Mouse (Mus musculus) hindbrain, embryonic 14.5 days (tissue): ENCODE measurements around the gene Lmntd1. TPM values are rescaled to one million over a fixed set of nuclear protein-coding genes. Genes with fewer than 3 reads are reported as not detected.

ENCODE experiments used
- ATAC-seq: fragments of 200-750 bp; cut with Nextera tagmentation; 2 replicates; pipeline ENCODE4 v1.8.0; 2017; ENCODE audit warnings: moderate number of reproducible peaks, mild to moderate bottlenecking, moderate TSS enrichment, moderate library complexity; ENCODE audit not compliant: low FRiP score
- DNase-seq: peaks from one replicate; pipeline ENCODE4 v3.0.0-alpha.2; 2015; ENCODE audit warnings: low spot score
- H3K27ac ChIP-seq: fragments of 300-500 bp; sonication (generic); 2 replicates; pipeline ENCODE4 v1.5.1; 2014; ENCODE audit warnings: mild to moderate bottlenecking, moderate library complexity
- H3K27me3 ChIP-seq: fragments of 300-500 bp; sonication (generic); 2 replicates; pipeline ENCODE4 v1.6.1; 2014; ENCODE audit warnings: mild to moderate bottlenecking, low read length, mixed read lengths; ENCODE audit not compliant: control insufficient read depth, insufficient read depth
- H3K36me3 ChIP-seq: fragments of 300-500 bp; sonication (generic); replicated peaks from 2 replicates; pipeline ENCODE4 v1.6.1; 2014; ENCODE audit not compliant: control insufficient read depth, insufficient read depth
- H3K4me1 ChIP-seq: fragments of 300-500 bp; sonication (generic); replicated peaks from 2 replicates; pipeline ENCODE4 v1.6.1; 2014; ENCODE audit warnings: antibody characterized with exemption, low read length, mixed read lengths; ENCODE audit not compliant: control insufficient read depth, insufficient read depth
- H3K4me2 ChIP-seq: fragments of 300-500 bp; sonication (generic); replicated peaks from 2 replicates; pipeline ENCODE4 v1.6.1; 2014; ENCODE audit warnings: mild to moderate bottlenecking, moderate library complexity
- H3K4me3 ChIP-seq: fragments of 300-500 bp; sonication (generic); replicated peaks from 2 replicates; pipeline ENCODE4 v1.5.1; 2014; ENCODE audit warnings: mild to moderate bottlenecking, low read length
- H3K9ac ChIP-seq: fragments of 300-500 bp; sonication (generic); 2 replicates; pipeline ENCODE4 v1.6.1; 2014
- H3K9me3 ChIP-seq: fragments of 300-500 bp; sonication (generic); 2 replicates; pipeline ENCODE4 v1.6.1; 2016; ENCODE audit warnings: low read length; ENCODE audit not compliant: control insufficient read depth
- WGBS: fragments of 180-500 bp; shearing (Covaris S2); extraction: QIAGEN DNeasy Blood & Tissue Kit; methylation state at CpG from one replicate; pipeline ENCODE4 v1.1.7; 2014; 5-methylcytosine and 5-hydroxymethylcytosine counted together
- polyA plus RNA-seq: library from polyadenylated mRNA; unstranded; fragments of >200 nt; fragmentation: Nextera tagmentation; extraction: Ambion mirVana; gene quantifications from 2 replicates; pipeline ENCODE4 v1.2.1, GENCODE M21; 2014

Lmntd1 gene
- polyA plus RNA-seq, 1 experiment from 2014 or later, result 1.3 TPM

- Histone ChIP-seq H3K27ac (no peak overlapping the region), H3K4me3 (no peak overlapping the region), H3K9me3 (no peaks in the 10 kb centered on the region), H3K4me1 (no peaks in the 10 kb centered on the region), H3K27me3 (no peaks in the 10 kb centered on the region), H3K36me3 (no peaks in the 10 kb centered on the region), H3K4me2 (no peak overlapping the region), H3K9ac (no peak overlapping the region)
- DNase-seq (no peak), ATAC-seq (no peak)
- WGBS, result 69% methylated on average over 5 of the region's 5 CpGs
Observed at GRCm38 (mm10) chr6:145610901-145611300, 3.2 kb downstream of the Lmntd1 start.

GRCm38 (mm10) chr6:145608693-145609092, 5.4 kb downstream of the Lmntd1 start:
- ATAC-seq, result no peak
- Histone ChIP-seq H3K27ac (no peak overlapping the region), H3K4me1 (peaks cover 10% of the 10 kb centered on the region), H3K4me3 (no peak overlapping the region), H3K36me3 (no peaks in the 10 kb centered on the region), H3K4me2 (no peak overlapping the region), H3K27me3 (no peaks in the 10 kb centered on the region), H3K9ac (no peak overlapping the region), H3K9me3 (no peaks in the 10 kb centered on the region)
- 85% methylated on average over 5 of the region's 5 CpGs for WGBS
- no peak for DNase-seq

- Histone ChIP-seq H3K9ac (no peak overlapping the region), H3K36me3 (no peaks in the 10 kb centered on the region), H3K27ac (no peak overlapping the region), H3K9me3 (no peaks in the 10 kb centered on the region), H3K4me3 (no peak overlapping the region), H3K4me2 (no peak overlapping the region), H3K27me3 (no peaks in the 10 kb centered on the region), H3K4me1 (peaks cover 10% of the 10 kb centered on the region)
- ATAC-seq, result no peak
- no peak for DNase-seq
- 92% methylated on average over 4 of the region's 4 CpGs for WGBS
Observed at GRCm38 (mm10) chr6:145607746-145608145, 6.4 kb downstream of the Lmntd1 start.

- no peaks in the 10 kb centered on the region for H3K27me3 ChIP-seq
- H3K27ac ChIP-seq, result peak overlapping the region; percentile 39; the same call in 1 of the 2 replicates
- no peaks in the 10 kb centered on the region for H3K9me3 ChIP-seq
- H3K4me1 ChIP-seq, result peaks cover 10% of the 10 kb centered on the region
- ATAC-seq (no peak), DNase-seq (no peak)
- no peak overlapping the region for H3K4me3 ChIP-seq
- WGBS, result 21% methylated on average over 3 of the region's 3 CpGs
- H3K36me3 ChIP-seq, result no peaks in the 10 kb centered on the region
- no peak overlapping the region for H3K9ac ChIP-seq
- H3K4me2 ChIP-seq, result no peak overlapping the region
Observed at GRCm38 (mm10) chr6:145605203-145605602, 8.9 kb downstream of the Lmntd1 start.

GRCm38 (mm10) chr6:145604648-145605047, 9.5 kb downstream of the Lmntd1 start:
- 0 out of 2 replicates have a peak overlapping the region, but pooled peaks have one; percentile 2 for H3K27ac ChIP-seq
- H3K4me2 ChIP-seq, result no peak overlapping the region
- 72% methylated on average over 4 of the region's 4 CpGs for WGBS
- no peaks in the 10 kb centered on the region for H3K36me3 ChIP-seq
- H3K4me3 ChIP-seq, result no peak overlapping the region
- H3K9me3 ChIP-seq, result no peaks in the 10 kb centered on the region
- H3K4me1 ChIP-seq, result peaks cover 10% of the 10 kb centered on the region
- ATAC-seq, result no peak
- no peak for DNase-seq
- no peaks in the 10 kb centered on the region for H3K27me3 ChIP-seq
- H3K9ac ChIP-seq, result no peak overlapping the region

- Histone ChIP-seq H3K9ac (no peak overlapping the region), H3K4me2 (no peak overlapping the region), H3K4me1 (peaks cover 10% of the 10 kb centered on the region), H3K4me3 (no peak overlapping the region), H3K27ac (0 out of 2 replicates have a peak overlapping the region, but pooled peaks have one; percentile 2), H3K27me3 (no peaks in the 10 kb centered on the region), H3K36me3 (no peaks in the 10 kb centered on the region), H3K9me3 (no peaks in the 10 kb centered on the region)
- no peak for ATAC-seq
- 24% methylated on average over 2 of the region's 2 CpGs for WGBS
- no peak for DNase-seq
Observed at GRCm38 (mm10) chr6:145604126-145604525, 10.0 kb downstream of the Lmntd1 start.

- no peak overlapping the region for H3K4me3 ChIP-seq
- H3K36me3 ChIP-seq, result no peaks in the 10 kb centered on the region
- no peaks in the 10 kb centered on the region for H3K27me3 ChIP-seq
- no peak for ATAC-seq
- peaks cover 1% of the 10 kb centered on the region; the same call in 1 of the 2 replicates for H3K4me1 ChIP-seq
- no peak overlapping the region for H3K4me2 ChIP-seq
- no peak for DNase-seq
- H3K9me3 ChIP-seq, result no peaks in the 10 kb centered on the region
- H3K9ac ChIP-seq, result no peak overlapping the region
- 68% methylated on average over 11 of the region's 11 CpGs for WGBS
- H3K27ac ChIP-seq, result no peak overlapping the region
Observed at GRCm38 (mm10) chr6:145598794-145599555, 15.1 kb downstream of the Lmntd1 start.

GRCm38 (mm10) chr6:145595905-145596304, 18.2 kb downstream of the Lmntd1 start:
- DNase-seq, result no peak
- Histone ChIP-seq H3K4me2 (no peak overlapping the region), H3K4me1 (peaks cover 5% of the 10 kb centered on the region; the same call in 1 of the 2 replicates), H3K4me3 (no peak overlapping the region), H3K27ac (no peak overlapping the region), H3K9ac (no peak overlapping the region), H3K36me3 (no peaks in the 10 kb centered on the region), H3K27me3 (no peaks in the 10 kb centered on the region), H3K9me3 (no peaks in the 10 kb centered on the region)
- ATAC-seq, result no peak
- 84% methylated on average over 4 of the region's 4 CpGs for WGBS

GRCm38 (mm10) chr6:145593991-145594390, 20.1 kb downstream of the Lmntd1 start:
- 77% methylated on average over 7 of the region's 7 CpGs for WGBS
- Histone ChIP-seq H3K9me3 (no peaks in the 10 kb centered on the region), H3K4me3 (no peak overlapping the region), H3K4me1 (peaks cover 5% of the 10 kb centered on the region; the same call in 1 of the 2 replicates), H3K27me3 (no peaks in the 10 kb centered on the region), H3K36me3 (no peaks in the 10 kb centered on the region), H3K4me2 (no peak overlapping the region), H3K27ac (no peak overlapping the region), H3K9ac (no peak overlapping the region)
- ATAC-seq (no peak), DNase-seq (no peak)
